In the genomic region with DNA sequence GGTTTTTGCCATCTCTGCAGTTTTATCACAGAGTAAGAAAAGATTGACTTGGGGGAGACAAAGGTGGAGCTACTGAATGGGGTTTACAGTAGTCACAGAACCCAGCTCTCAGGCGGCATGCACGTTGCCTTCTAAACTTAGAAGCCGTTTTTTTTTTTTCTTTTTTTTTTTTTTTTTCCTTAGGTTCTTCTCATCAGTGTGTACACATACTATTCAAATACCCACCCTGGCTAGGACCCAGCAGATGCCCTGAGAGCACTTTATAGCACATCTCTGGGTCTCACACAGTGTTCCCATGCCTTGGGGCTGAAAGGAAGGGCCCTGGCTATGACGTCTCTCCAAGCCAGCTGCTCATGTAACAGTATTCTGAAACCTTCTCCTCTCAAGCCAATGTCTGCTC, we compare ENCODE assay signal across 1 mouse cellular context.
TF ChIP-seq lines count a peak whose summit lies in the region.

No protein-coding gene starts in this region.

TF ChIP-seq in CH12.LX, 34 proteins besides CTCF, POLR2A, EP300 and RAD21 (continued from another document):
- TF ChIP-seq USF2 (conservative IDR thresholded peaks at IDR 0.05; ENCODE audit: low read depth, low read length), result no peak
